Mouse (Mus musculus) hindbrain, embryonic 16.5 days (tissue): ENCODE measurements around the gene Usp39. TPM values are rescaled to one million over a fixed set of nuclear protein-coding genes. Genes with fewer than 3 reads are reported as not detected.
A peak's percentile ranks its signal among the peaks of the same experiment; 100 is the strongest.

ENCODE experiments used
- ATAC-seq: fragments of 200-750 bp; cut with Nextera tagmentation; 2 replicates; pipeline ENCODE4 v1.8.0; 2017; ENCODE audit warnings: moderate TSS enrichment, moderate library complexity
- H3K27ac ChIP-seq: fragments of 300-500 bp; sonication (generic); 2 replicates; pipeline ENCODE4 v1.5.1; 2014; ENCODE audit warnings: low read depth, mild to moderate bottlenecking, control low read depth, low read length, moderate library complexity
- H3K27me3 ChIP-seq: fragments of 300-500 bp; sonication (generic); replicated peaks from 2 replicates; pipeline ENCODE4 v1.6.1; 2014; ENCODE audit warnings: low read length; ENCODE audit not compliant: control insufficient read depth, insufficient read depth
- H3K36me3 ChIP-seq: fragments of 300-500 bp; sonication (generic); 2 replicates; pipeline ENCODE4 v1.6.1; 2014; ENCODE audit warnings: mild to moderate bottlenecking, low read length, moderate library complexity, mixed read lengths; ENCODE audit not compliant: control insufficient read depth, insufficient read depth
- H3K4me1 ChIP-seq: fragments of 300-500 bp; sonication (generic); 2 replicates; pipeline ENCODE4 v1.6.1; 2014; ENCODE audit warnings: low read depth, low read length; ENCODE audit not compliant: control insufficient read depth, insufficient read depth
- H3K4me2 ChIP-seq: fragments of 300-500 bp; sonication (generic); 2 replicates; pipeline ENCODE4 v1.6.1; 2014; ENCODE audit warnings: mild to moderate bottlenecking, low read length, control low read depth, moderate library complexity
- H3K4me3 ChIP-seq: fragments of 300-500 bp; sonication (generic); 2 replicates; pipeline ENCODE4 v1.5.1; 2014; ENCODE audit warnings: mild to moderate bottlenecking, low read length, control low read depth, moderate library complexity
- H3K9ac ChIP-seq: fragments of 300-500 bp; sonication (generic); 2 replicates; pipeline ENCODE4 v1.6.1; 2014; ENCODE audit warnings: low read depth, mild to moderate bottlenecking, control low read depth, low read length, moderate library complexity
- H3K9me3 ChIP-seq: fragments of 300-500 bp; sonication (generic); 2 replicates; pipeline ENCODE4 v1.6.1; 2014; ENCODE audit warnings: mild to moderate bottlenecking, low read length, moderate library complexity; ENCODE audit not compliant: control insufficient read depth
- WGBS: fragments of 180-500 bp; shearing (Covaris S2); extraction: QIAGEN DNeasy Blood & Tissue Kit; methylation state at CpG from one replicate; pipeline ENCODE4 v1.1.7; 2014; 5-methylcytosine and 5-hydroxymethylcytosine counted together
- polyA plus RNA-seq: library from polyadenylated mRNA; unstranded; fragments of >200 nt; fragmentation: Nextera tagmentation; extraction: Ambion mirVana; gene quantifications from 2 replicates; pipeline ENCODE4 v1.2.1, GENCODE M21; 2015

Gene Usp39
- polyA plus RNA-seq, 1 experiment from 2014 or later: 34.2 TPM

GRCm38 (mm10) chr6:72358086-72358764 lies 13.2 kb upstream of the Usp39 start:
- Histone ChIP-seq H3K4me3 (no peak overlapping the region), H3K27me3 (no peaks in the 10 kb centered on the region), H3K36me3 (peaks cover 13% of the 10 kb centered on the region), H3K4me1 (peaks cover 35% of the 10 kb centered on the region), H3K9ac (no peak overlapping the region), H3K9me3 (no peaks in the 10 kb centered on the region), H3K27ac (no peak overlapping the region), H3K4me2 (no peak overlapping the region)
- 91% methylated on average over 10 of the region's 10 CpGs for WGBS
- ATAC-seq: no peak

GRCm38 (mm10) chr6:72357164-72358079 lies 12.4 kb upstream of the Usp39 start:
- Histone ChIP-seq H3K4me2 (no peak overlapping the region), H3K9me3 (no peaks in the 10 kb centered on the region), H3K27me3 (no peaks in the 10 kb centered on the region), H3K9ac (peak overlapping the region; percentile 21; the same call in 1 of the 2 replicates), H3K4me3 (no peak overlapping the region), H3K4me1 (peaks cover 32% of the 10 kb centered on the region), H3K27ac (no peak overlapping the region), H3K36me3 (peaks cover 13% of the 10 kb centered on the region)
- no peak for ATAC-seq
- WGBS: 65% methylated on average over 5 of the region's 5 CpGs

- Histone ChIP-seq H3K9ac (peak overlapping the region; percentile 83), H3K36me3 (peaks cover 13% of the 10 kb centered on the region), H3K4me1 (peaks cover 25% of the 10 kb centered on the region), H3K27ac (peak overlapping the region; percentile 63; the same call in 1 of the 2 replicates), H3K27me3 (no peaks in the 10 kb centered on the region), H3K9me3 (no peaks in the 10 kb centered on the region), H3K4me3 (peak overlapping the region; percentile 67), H3K4me2 (peak overlapping the region; percentile 92)
- peak; percentile 8; the same call in 1 of the 2 replicates for ATAC-seq
- 32% methylated on average over 6 of the region's 8 CpGs for WGBS
These were observed 11.1 kb upstream of the Usp39 start for GRCm38 (mm10) chr6:72356001-72356532.

GRCm38 (mm10) chr6:72355066-72355911 lies 10.3 kb upstream of the Usp39 start, which contains the start of gene Tmem150a:
Gene Tmem150a (plus strand): TSS chr6:72355447.
- Histone ChIP-seq H3K4me2 (peak within 1 kb of the TSS; percentile 92), H3K9me3 (no peaks in the 10 kb centered on the region), H3K4me1 (peaks cover 17% of the 10 kb centered on the region), H3K4me3 (peak within 1 kb of the TSS; percentile 67), H3K9ac (peak within 1 kb of the TSS; percentile 83), H3K27ac (peak within 1 kb of the TSS; percentile 63; the same call in 1 of the 2 replicates), H3K36me3 (peaks cover 19% of the 10 kb centered on the region), H3K27me3 (no peaks in the 10 kb centered on the region)
- under 1% methylated on average over 56 of the region's 71 CpGs for WGBS
- peak; percentile 89 for ATAC-seq

- Histone ChIP-seq H3K4me1 (peaks cover 17% of the 10 kb centered on the region), H3K4me2 (no peak overlapping the region), H3K9me3 (no peaks in the 10 kb centered on the region), H3K36me3 (peaks cover 18% of the 10 kb centered on the region), H3K27me3 (no peaks in the 10 kb centered on the region), H3K4me3 (no peak overlapping the region), H3K9ac (no peak overlapping the region), H3K27ac (no peak overlapping the region)
- ATAC-seq: no peak
- 79% methylated on average over 1 of the region's 1 CpGs for WGBS
These were observed 9.0 kb upstream of the Usp39 start for GRCm38 (mm10) chr6:72354025-72354424.

GRCm38 (mm10) chr6:72352636-72353405 lies 7.8 kb upstream of the Usp39 start:
- Histone ChIP-seq H3K27ac (no peak overlapping the region), H3K9ac (no peak overlapping the region), H3K36me3 (peaks cover 12% of the 10 kb centered on the region; the same call in 1 of the 2 replicates), H3K4me2 (no peak overlapping the region), H3K9me3 (no peaks in the 10 kb centered on the region), H3K4me1 (peaks cover 29% of the 10 kb centered on the region), H3K27me3 (no peaks in the 10 kb centered on the region), H3K4me3 (no peak overlapping the region)
- ATAC-seq: no peak
- 69% methylated on average over 5 of the region's 5 CpGs for WGBS

GRCm38 (mm10) chr6:72350214-72350613 lies 5.2 kb upstream of the Usp39 start:
- Histone ChIP-seq H3K36me3 (peaks cover 12% of the 10 kb centered on the region; the same call in 1 of the 2 replicates), H3K9ac (no peak overlapping the region), H3K4me1 (peaks cover 33% of the 10 kb centered on the region), H3K27ac (no peak overlapping the region), H3K27me3 (no peaks in the 10 kb centered on the region), H3K9me3 (no peaks in the 10 kb centered on the region), H3K4me3 (no peak overlapping the region), H3K4me2 (no peak overlapping the region)
- no peak for ATAC-seq
- 97% methylated on average over 2 of the region's 2 CpGs for WGBS

- no peak for ATAC-seq
- H3K27ac ChIP-seq: no peak overlapping the region
- 76% methylated on average over 10 of the region's 10 CpGs for WGBS
These were observed 3.4 kb upstream of the Usp39 start for GRCm38 (mm10) chr6:72348411-72348810.

More at GRCm38 (mm10) chr6:72348411-72348810, 3.4 kb upstream of the Usp39 start:
- Histone ChIP-seq H3K4me1 (peaks cover 35% of the 10 kb centered on the region), H3K27me3 (no peaks in the 10 kb centered on the region), H3K36me3 (peaks cover 12% of the 10 kb centered on the region; the same call in 1 of the 2 replicates), H3K9ac (peak overlapping the region; percentile 78; the same call in 1 of the 2 replicates), H3K9me3 (no peaks in the 10 kb centered on the region), H3K4me3 (no peak overlapping the region), H3K4me2 (peak overlapping the region; percentile 86)
